Mouse (Mus musculus) megakaryocyte progenitor cell, adult 5-6 weeks (primary cell): Measurements from ENCODE around the gene Itih5. TPM values are rescaled to one million over a fixed set of nuclear protein-coding genes. Genes with fewer than 3 reads are reported as not detected.

Experiments
- ATAC-seq: replicated peaks from 2 replicates; pipeline ENCODE4 v1.8.0; 2016; ENCODE audit warnings: mild to moderate bottlenecking, moderate TSS enrichment, inconsistent platforms; ENCODE audit not compliant: poor library complexity
- total RNA-seq, 2 experiments: library from RNA; stranded (forward) in 1 of 2; stranded (reverse) in 1 of 2; fragments of 157-497, 149-512 nt in 1 of 2; fragments of 200-1000 nt in 1 of 2; gene quantifications; 2 replicates each; pipeline versions ENCODE4 v1.2.3 to v1.2.4; 2015 to 2017

Itih5 gene
- total RNA-seq (2015) (4.9 and 5.9 TPM in 2 replicates), total RNA-seq (2017) (4.8 and 6.8 TPM in 2 replicates)

- peak; percentile 93 for ATAC-seq
These were observed at the start of gene Itih5 for GRCm38 (mm10) chr2:10153201-10154075. Gene Itih5 (plus strand): TSS chr2:10153571.

- no peak for ATAC-seq
These were observed 44.7 kb upstream of the Itih5 start for GRCm38 (mm10) chr2:10108535-10109189.

- no peak for ATAC-seq
These were observed 34.6 kb upstream of the Itih5 start for GRCm38 (mm10) chr2:10118751-10119150.

- ATAC-seq, result no peak
These were observed 34.1 kb upstream of the Itih5 start for GRCm38 (mm10) chr2:10119276-10119675.

- no peak for ATAC-seq
These were observed 31.5 kb upstream of the Itih5 start for GRCm38 (mm10) chr2:10121826-10122225.

GRCm38 (mm10) chr2:10126122-10126521 is 27.2 kb upstream of the Itih5 start:
- ATAC-seq, result no peak

- ATAC-seq, result no peak
These were observed 25.9 kb upstream of the Itih5 start for GRCm38 (mm10) chr2:10127471-10127870.

GRCm38 (mm10) chr2:10128571-10128970 is 24.8 kb upstream of the Itih5 start:
- ATAC-seq, result no peak

- no peak for ATAC-seq
These were observed 22.9 kb upstream of the Itih5 start for GRCm38 (mm10) chr2:10130341-10130990.

- no peak for ATAC-seq
These were observed 22.1 kb upstream of the Itih5 start, which contains the start of gene Itih2 for GRCm38 (mm10) chr2:10131296-10131695. Gene Itih2 (minus strand): TSS chr2:10131396.

GRCm38 (mm10) chr2:10132128-10132527 is 21.2 kb upstream of the Itih5 start:
- no peak for ATAC-seq

- ATAC-seq, result no peak
These were observed 19.4 kb upstream of the Itih5 start for GRCm38 (mm10) chr2:10133941-10134340.

- ATAC-seq, result peak; percentile 77
These were observed 16.1 kb upstream of the Itih5 start for GRCm38 (mm10) chr2:10137320-10137719.

- no peak for ATAC-seq
These were observed 12.9 kb upstream of the Itih5 start for GRCm38 (mm10) chr2:10140456-10140855.

GRCm38 (mm10) chr2:10142472-10143454 is 10.6 kb upstream of the Itih5 start:
- peak; percentile 99 for ATAC-seq

- 0 out of 2 replicates have a peak, but pooled peaks have one; percentile 27 for ATAC-seq
These were observed 7.9 kb upstream of the Itih5 start for GRCm38 (mm10) chr2:10145514-10145913.

GRCm38 (mm10) chr2:10147176-10147575 is 6.2 kb upstream of the Itih5 start:
- ATAC-seq, result no peak

- ATAC-seq, result peak; percentile 50
These were observed 781 bp upstream of the Itih5 start for GRCm38 (mm10) chr2:10152590-10152989.

GRCm38 (mm10) chr2:10157184-10157583 is 3.8 kb downstream of the Itih5 start:
- ATAC-seq, result no peak

- ATAC-seq, result no peak
These were observed 8.6 kb downstream of the Itih5 start for GRCm38 (mm10) chr2:10162011-10162410.
